Mouse (Mus musculus) layer of hippocampus, adult 18-20 months (tissue): ENCODE results near the gene Scn3a. TPM values are rescaled to one million over a fixed set of nuclear protein-coding genes. Genes with fewer than 3 reads are reported as not detected.

Experiments
- DNase-seq, 2 experiments: peaks; one replicate each; pipeline ENCODE4 v3.0.0; 2022; ENCODE audit warnings: low spot score in 2 of 2
- long read RNA-seq: library from polyadenylated mRNA; stranded (forward); transcript quantifications from one replicate; pipeline ENCODE4 v2.0.0, GENCODE M21; 2021
- total RNA-seq, 2 experiments: library from RNA; stranded (reverse); gene quantifications; 2 replicates each; pipeline ENCODE4 v1.2.3; 2021

Scn3a gene
- 10 to 100 TPM; 32.7 to 35.6 TPM for total RNA-seq
- long read RNA-seq, full-length matches to known transcripts = 5 of 16 reads
- long read RNA-seq, partial matches to known transcripts = 1 of 16 reads
- long read RNA-seq, other reads (novel, unspliced or antisense) = 10 of 16 reads

DNA sequence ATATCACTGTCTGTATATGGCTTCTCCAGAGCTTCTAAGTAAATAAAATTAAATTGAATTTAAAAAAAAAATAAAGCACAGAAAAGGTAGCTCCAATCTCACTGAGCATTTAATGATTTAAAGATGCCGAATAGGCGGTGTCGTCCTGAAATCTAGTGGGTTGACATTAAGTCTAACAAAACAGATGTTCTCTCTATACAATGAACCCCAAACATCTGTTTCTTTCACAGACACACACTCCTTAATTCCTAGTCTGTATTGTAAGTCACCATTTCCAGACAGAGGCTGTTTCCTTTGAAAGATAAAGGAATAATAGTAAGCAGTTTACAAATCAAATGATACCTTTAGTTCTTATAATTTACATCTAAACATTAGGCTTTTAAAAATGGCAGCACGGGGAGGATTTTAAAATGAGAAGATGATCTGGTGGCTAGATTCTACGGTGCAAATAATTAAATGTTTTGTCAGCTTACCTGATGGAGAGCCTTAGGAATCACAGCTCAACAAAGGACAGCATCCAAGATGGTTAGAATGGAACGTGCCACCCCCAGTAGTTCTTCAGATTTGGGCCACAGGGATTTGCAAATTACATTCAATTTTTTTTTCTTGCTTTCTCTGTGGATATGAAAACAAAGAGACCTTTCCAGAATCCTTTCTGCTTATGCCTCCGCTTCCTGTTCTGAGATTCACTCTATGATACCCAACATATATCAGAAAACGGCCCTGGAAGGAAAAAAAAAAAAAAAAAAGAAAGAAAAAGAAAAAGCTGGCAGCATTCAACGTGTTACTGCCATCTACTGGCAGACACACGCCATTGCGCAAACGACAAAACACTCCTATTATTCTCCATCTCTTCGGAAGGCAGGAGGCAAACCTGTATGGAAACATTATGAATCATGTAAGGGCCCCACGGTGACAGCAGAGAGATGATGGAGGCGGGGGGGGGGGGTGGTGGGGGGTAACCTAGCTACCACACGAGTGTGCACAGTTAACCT lies at the start of gene Scn3a:
Scn3a (minus strand) TSS at position 835 of the 995 bp plus-strand sequence.
- peak in 1 of 2 experiments; percentile 83 for DNase-seq

DNA sequence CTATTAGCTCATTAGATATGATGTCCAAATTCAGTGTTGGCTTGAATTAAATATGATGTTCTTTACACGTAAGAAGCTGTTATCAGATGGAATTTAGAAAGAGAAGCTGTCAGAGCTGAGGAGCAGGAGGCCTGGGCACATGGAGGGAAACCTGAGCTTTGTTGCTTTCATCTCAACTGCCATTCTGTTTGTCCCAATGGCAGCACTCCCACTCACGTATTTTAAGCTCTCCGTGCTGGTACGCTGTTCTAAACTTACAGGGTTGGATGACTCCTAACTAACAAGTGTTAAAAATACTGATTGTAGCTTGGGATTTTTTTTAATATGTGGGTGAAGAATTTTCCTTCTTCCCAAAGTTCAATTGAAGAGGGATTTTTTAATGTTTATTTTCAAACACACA lies 44.5 kb upstream of the Scn3a start:
- peak in 1 of 2 experiments; percentile 60 for DNase-seq

DNA sequence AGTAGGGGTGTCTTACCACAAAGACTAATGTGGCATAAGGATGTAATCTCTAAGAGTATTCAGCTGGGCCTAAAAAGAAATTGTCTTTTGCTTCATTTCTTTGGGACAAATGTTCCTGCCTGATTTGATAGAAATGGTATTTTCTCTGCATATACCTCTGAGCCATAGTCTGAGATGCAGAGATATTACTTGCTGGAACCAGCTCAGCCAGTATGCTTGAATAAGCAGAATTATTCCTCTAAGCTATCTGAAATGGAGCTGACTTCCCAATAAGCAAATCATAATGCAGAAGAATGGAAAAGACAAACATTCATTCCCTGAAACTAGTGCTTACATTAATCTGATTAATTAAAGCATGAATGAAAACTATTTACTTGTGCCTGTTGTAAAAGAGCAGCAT lies 40.4 kb upstream of the Scn3a start:
- DNase-seq = no peak

DNA sequence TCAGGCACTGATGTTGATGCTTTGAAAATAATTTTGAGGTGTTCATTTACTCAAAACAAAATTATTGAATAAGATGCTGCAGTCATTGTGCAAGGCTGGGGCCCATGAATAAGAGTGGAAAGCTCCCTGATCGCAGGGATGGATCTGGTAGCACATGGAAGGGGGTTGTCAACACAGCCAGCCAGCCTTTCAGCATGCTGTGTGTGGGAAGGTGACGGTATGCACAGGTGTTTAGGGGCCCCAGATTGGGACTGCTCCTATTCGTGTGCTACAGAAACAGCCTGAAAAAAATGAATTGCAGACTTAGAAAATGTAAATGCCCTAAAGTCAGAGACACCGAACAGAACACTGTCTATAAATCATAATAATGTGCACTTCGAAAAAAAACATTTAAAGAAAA lies 20.3 kb upstream of the Scn3a start:
- DNase-seq = peak; percentile 54 to 75

DNA sequence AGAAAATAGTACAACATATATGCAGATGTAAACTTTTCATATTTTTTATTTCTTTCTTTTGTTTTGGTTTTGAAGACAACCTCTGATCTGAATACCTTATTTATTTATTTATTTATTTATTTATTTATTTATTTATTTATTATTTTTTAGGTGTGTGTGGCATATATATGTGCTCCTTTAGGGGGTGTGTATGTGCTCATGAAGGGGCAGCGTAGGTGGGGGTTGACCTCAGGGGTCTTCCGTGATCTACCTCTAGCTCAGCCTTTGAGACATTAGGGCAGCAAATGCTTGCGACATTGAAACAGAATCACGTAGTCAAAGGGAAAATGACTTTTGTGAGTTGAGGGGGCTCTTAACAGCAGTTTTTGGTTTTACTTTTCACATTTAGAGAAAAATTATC lies 498 bp upstream of the Scn3a start:
- no peak for DNase-seq

DNA sequence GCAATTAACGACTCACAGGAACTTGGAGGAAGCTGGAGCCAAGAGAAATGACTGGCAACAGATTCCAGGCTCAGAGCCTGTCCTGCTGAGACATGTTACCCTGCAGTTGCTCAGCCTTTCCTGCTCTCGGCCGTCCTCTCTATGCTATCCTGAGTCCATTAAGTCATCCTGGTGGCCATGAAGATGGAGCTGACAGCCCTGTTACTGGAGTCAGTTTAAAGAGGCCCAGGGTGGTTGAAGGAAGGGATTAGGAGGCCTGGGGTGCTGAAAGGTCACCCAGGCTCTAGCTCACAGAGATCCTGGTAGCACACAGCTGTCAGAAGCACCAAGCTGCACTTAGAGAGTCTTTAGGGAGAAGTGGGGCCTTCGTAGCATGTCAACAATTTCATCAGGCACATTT lies 3.5 kb downstream of the Scn3a start:
- DNase-seq = no peak

DNA sequence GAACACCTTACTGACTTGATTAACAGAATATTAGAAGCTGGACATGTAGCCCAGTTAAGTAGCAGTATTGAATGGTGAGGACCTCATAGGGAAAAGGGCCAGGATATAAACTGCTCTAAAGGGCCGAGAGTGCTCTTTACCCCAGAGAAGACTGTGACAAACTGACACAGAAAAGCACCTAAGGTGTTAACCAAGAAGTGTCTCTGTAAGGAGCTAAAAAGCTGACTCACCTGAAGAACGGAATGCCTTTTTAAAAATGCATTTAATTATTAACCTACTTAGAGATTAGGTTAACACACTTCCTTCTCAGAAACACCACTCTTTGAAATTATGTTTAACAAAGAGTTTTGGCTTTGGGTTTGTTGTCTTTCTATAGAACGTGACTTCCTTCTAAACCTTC lies 9.7 kb downstream of the Scn3a start:
- DNase-seq = no peak

DNA sequence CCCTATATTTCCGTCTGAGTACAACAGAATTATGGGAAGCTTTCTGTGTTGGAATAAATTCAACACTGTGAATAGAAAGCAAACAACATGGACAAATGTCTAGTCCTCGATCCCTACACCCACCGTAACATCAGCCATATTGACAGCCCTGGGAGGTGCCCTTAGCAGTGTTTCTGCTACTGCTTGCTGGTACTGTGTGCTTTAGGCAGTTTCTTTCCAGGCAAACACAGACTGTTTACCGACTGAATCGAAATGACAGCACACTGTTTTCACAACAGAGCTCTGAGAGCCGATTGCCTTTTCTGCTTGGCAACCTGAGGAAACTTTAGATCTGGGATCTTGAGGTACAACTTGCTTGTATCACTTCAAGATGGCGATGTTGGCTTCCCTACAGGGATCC lies 12.8 kb downstream of the Scn3a start:
- DNase-seq = no peak

DNA sequence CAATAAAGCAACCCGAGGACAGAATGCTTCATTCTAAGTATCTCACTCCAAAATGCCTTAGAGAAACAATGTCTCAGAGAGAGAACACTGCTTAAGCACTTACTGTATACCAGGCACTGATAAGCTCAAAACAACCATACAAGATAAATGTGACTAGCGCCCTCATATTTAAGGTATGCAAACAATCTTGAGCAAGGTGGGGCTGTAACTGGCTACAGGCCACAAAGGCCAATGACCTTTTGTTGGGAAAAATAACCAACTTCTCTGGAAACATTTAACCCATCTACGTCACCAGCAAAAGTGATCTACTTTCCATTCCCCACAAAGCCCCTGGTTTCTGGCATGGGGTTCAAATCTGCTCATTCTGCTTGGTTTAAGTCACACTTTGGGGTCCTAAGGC lies 14.0 kb downstream of the Scn3a start:
- no peak for DNase-seq

DNA sequence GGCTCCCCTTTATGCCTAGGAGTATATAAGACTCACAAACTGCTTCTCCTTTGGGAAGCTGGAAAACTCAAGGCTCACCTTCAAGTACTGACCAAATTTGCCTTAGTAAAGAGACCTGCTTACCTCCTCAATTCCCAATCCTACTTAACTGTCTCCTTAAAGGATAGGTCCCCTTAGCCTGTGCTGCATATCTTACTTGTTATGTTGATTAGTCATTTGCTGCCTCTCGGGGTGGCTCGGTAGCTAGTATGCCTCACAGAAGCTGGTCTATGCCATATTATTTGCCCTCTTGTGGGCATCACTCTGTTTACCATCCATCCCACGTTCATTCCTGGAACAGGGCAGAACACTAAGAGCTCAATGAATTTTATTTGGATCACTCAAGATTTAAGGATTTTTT lies 14.7 kb downstream of the Scn3a start:
- DNase-seq = no peak

DNA sequence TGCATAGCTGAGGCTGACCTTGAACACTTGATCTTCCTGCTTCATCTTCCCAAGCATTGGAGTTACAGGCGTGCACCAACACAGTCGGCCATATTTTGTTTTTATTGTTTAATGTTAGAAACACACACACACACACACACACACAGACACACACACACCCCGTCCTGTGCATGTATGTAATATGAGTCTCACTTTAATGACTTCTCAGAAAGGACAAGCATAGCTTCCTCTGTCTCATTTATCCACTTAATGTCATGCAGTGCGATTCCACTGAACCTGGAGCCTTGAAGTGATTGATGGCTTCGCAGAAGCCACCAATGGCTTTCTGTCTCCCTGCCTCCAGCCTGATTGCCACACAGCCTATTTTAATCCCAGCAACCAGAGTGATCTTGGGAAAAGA lies 15.2 kb downstream of the Scn3a start:
- DNase-seq = peak in 1 of 2 experiments; percentile 19

DNA sequence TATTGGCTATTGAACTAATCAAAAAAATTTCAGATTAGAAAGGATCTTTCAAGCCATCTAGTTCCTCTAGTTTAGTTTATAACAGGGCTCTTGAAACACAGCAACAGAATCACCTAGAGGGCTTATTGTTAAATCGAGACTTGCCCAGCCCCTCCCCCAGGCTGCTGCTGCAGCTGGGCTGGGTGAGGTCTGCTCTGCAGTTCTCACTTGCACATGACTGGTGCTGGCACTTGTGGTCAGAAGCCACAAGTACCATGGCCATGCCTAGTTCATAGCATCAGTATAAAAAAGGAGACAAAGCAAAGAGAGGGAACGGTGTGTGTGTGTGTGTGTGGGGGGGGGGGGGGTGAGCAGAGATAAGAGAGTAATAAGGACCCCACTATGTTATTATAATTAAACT lies 15.7 kb downstream of the Scn3a start:
- DNase-seq = no peak

DNA sequence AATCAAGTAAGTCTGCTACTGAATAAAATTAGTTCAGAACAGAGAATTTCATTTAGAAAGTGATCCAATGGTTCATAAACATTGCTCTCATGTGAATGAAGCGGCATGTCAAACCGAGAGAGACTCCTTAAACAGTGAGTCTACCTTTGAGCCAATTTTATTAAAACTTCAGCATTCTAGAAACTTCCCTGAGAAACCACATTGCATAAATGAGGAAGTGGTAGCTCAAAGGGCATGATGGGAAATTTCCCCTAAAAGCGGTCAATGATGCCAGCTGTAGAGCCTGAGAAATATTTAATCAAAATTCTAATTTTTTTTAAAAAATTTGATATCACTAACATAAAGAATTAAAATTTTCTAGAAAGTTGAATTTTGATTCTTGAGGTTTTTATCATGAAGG lies 16.9 kb downstream of the Scn3a start:
- DNase-seq = no peak

DNA sequence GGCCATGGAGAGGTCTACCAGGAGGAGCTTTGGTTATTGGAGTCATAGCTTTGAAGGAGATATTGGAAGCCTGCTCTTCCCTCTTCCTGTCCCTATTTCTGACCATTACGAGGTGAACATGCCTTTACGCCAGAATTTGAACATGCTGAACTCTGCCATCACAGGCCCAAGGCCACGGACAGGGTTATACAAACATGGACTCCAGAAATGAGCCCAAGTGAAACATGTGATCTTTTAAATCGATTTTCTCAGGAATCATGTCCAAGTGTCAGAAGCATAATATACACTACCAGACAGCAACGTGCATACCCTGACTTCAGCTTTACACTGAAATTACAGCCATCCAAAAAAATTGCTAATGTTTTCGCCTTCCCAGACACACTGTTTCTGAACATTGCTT lies 18.8 kb downstream of the Scn3a start:
- no peak for DNase-seq

DNA sequence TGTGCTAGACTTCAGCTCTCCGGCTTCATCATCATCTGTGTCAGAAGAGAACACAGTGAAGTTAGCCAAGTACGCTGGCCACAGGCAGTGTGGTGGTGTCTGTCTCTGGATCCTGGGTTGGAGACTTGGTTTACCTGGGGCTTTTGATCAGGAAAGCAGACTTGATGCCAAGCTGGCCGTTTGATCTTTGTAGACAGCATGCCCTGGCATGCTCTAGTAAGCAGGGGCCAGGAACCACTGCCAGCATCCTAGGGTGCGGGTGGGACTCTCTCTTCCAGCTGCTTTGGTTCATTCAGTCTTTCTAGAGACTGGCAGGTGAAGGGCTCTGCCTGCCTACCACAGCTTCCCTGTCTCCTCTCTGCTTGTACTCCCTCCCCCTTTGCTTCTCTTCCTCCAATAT lies 20.1 kb downstream of the Scn3a start:
- DNase-seq = no peak

DNA sequence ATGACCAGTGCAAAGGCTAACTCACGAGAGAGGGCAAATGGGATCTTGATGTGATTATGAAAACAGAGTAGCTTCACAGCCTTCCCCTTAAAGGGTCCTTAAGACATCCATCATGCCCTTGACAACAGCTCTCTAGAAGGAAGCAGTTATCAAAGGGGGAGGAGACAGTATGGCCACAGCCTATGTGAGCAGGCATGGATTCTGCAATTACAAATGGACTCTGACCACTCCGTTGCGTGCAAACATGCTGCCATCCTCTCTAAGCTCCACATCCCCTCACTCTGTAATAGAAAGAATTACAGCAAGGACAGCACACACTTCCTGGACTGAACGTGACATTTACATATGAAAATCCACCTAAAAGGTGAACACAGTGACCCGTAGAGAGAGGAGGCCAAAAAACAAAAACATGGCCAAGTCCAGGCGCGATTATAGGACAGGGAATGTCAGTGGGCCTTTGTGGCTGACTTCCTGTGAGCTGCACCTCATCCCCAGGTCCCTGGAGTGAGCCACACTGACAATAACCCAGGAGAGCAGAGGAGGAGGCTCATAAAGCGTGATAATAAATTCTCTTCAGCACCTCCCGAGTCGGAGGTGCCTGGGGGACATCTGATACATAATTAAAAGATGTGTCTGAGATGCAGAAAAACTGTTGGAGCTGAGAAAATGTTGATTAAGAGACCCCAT lies 24.4 kb downstream of the Scn3a start:
- DNase-seq = no peak

DNA sequence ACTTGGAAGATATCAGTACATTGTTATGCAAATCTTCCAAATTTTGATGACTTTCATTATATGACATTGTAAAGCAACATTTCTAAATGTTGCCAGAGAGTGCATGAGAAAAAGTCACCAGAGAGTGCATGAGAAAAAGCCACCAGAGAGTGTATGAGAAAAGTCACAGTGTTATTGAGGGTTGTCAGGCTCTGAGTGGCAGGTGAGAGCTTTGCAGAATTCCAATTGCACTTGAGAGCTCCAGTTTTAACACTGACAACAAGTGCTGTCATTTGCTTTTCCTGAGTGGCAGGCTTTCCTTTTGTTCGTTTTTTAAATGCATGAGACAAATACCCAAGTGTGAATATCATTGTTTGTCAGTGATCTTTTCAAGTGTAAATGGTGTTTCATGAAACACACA lies 25.6 kb downstream of the Scn3a start:
- no peak for DNase-seq

DNA sequence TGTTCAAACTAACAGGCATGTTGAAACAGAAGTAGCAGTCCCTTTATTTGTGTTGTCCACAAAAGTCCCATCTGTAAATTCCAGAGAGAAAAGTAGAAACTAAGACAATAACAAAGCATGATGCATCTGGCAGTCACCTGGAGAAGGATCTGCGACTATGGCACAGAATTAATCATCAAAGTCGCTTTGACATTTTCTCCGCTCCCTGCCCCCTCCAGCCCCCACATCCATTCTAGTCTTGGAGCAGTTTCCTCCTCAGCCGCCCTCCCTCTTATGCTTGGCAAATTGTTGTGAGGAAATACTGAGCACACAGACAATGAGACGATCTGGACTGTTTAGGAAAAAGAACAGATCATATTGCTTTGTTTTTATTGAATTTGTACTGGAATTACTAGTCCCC lies 29.0 kb downstream of the Scn3a start:
- peak; percentile 30 to 60 for DNase-seq

DNA sequence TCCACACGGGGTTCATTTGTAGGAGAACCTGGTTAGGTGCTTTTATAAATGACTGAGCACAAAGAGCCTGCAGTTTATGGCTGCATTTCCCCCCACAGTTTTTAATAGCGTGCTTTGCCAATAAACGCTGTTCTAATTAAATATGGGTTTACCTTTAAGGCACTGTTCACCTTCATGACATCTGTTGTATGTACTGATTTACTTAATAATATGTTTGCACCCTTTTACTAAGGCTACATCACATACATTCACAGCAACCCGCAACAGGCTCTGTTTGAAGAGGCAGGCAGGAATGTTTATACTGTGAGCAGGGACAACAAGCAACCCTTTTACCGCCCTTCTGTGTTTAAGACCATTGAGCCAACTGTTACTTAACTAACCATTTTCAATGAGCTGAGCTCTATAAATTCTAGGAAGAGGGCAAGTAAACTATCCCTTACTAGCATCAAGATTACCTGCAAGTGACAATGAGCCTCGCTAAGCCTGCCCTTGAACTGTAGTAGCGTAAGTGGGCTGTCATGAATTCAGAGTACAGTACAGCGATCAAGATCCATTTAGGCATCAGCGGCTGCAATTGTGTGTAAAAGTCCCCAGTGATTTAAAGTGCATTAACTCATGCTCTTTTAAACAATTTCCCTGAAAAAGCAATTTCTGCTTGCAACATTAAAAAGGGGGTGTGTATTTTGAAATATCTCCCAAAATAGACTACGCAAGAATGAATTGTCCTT lies 35.1 kb downstream of the Scn3a start:
- DNase-seq = no peak

DNA sequence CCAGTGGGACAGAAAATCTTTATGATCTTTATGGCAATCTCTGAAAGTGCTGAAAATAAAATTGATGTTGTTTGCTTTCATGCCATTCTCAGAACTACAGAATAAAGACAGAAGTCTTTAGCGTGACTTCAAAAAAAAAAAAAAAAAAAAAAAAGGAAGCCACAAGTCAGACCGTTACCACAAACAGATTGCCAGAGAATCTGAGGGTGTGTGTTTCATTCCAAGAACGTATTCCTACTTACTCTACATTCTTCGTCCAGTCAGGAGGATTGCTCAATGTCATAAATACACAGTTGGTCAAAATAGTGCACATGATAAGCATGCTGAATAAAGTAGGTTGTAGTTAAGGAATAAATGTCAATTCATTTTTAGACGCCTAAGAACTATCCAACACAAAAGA lies 38.3 kb downstream of the Scn3a start:
- DNase-seq = no peak

DNA sequence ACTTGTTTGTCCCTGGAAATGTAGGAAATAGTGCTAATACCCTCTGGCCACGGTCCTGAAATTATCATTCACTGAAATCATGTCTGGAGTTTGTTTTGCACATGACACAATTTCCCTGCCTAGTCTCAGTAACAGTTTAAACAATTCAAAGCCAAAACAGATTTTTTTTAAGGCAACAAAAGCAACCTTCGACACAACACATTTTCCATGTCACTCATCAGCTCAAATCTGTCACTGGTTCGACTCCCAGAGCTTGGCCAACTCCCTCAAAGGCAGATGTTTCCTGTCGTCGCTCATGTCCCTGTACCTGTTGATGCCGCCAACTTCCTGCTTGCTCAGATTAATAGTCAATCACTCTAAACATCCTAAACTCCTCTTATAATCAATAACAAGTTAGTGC lies 50.7 kb downstream of the Scn3a start:
- no peak for DNase-seq

DNA sequence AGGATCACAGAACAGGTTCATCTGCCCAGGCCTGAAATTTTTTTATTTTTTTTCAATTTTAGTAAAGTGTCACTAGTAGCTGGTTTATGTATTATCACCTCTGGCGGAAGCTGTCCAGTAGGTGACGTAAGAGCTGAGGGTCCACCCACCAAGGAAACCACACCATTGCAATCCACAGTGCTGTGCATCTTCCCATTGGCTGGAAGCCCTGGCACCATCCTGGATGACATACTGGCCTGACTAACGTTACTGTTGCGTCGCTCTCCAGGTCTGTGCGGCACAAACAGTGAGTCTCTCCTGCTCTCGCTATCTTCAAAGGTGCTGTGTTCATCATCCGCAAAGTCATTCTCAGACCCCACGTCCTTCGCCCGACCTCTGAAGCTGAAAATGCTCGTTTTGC lies 59.2 kb downstream of the Scn3a start:
- DNase-seq = no peak
